Mouse (Mus musculus) lung, postnatal 14 days (tissue): ENCODE results near the gene Zdhhc9.

Experiments
- DNase-seq: peaks from one replicate; pipeline ENCODE4 v3.0.0; 2021

Zdhhc9 gene

DNA sequence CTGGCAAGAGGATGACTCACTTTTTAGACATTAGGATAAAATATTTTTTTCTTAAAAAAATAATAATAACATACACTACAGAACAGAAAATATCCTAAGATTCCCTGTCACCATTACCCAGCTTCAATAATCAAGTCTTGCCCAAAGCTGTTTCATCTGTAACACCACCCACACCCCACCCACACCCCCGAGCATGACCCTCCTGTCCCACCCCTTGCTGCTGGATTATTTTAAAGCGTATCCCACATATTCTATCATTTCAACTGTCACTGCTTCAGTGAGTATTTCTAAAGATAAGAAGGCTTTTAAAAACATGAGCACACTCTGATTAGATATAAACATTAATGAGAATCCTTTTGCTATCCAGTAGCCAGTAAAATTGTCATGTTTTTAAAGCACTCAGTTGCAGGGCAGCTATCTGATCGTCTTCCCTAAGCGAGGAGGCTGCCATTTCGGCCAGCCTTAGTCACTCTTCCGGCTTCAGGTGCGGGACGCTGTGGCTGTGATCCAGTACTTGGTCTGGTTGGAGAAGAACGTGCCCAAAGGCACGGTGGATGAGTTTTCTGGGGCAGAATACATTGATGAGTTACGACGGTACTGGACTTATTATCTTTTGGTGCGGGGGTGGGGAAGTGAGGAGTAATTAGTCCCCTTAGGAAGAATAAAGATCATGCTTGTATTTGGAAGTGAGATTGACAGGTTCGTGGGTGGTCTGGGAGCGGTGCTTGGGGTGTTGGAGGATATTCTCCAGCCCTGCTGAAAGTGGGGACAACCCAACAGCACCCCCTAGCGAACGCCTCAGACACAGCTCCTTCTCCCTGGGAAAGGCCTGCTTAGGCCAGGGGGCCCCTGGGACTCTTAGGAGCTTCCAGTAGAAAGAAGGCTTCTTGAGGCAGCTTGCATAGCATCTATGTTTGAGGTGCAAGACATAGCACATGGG is 84.3 kb downstream of the Zdhhc9 start:
- DNase-seq: peak; percentile 78
